Mouse (Mus musculus) liver, embryonic 15.5 days (tissue): ENCODE results near the gene Gm614. TPM values are rescaled to one million over a fixed set of nuclear protein-coding genes. Genes with fewer than 3 reads are reported as not detected.

Experiments used
- ATAC-seq: fragments of 200-750 bp; cut with Nextera tagmentation; 2 replicates; pipeline ENCODE4 v1.8.0; 2017; ENCODE audit warnings: moderate number of reproducible peaks, mild to moderate bottlenecking, moderate library complexity; ENCODE audit not compliant: insufficient read depth
- H3K27ac ChIP-seq: fragments of 300-500 bp; sonication (generic); replicated peaks from 2 replicates; pipeline ENCODE4 v1.5.1; 2015; ENCODE audit warnings: mild to moderate bottlenecking, inconsistent platforms
- H3K27me3 ChIP-seq: fragments of 300-500 bp; sonication (generic); 2 replicates; pipeline ENCODE4 v1.6.1; 2015; ENCODE audit warnings: mild to moderate bottlenecking, inconsistent platforms
- H3K36me3 ChIP-seq: fragments of 300-500 bp; sonication (generic); replicated peaks from 2 replicates; pipeline ENCODE4 v1.6.1; 2015; ENCODE audit warnings: moderate library complexity, mild to moderate bottlenecking, inconsistent platforms
- H3K4me1 ChIP-seq: fragments of 300-500 bp; sonication (generic); replicated peaks from 2 replicates; pipeline ENCODE4 v1.6.1; 2015; ENCODE audit warnings: inconsistent platforms
- H3K4me2 ChIP-seq: fragments of 300-500 bp; sonication (generic); 2 replicates; pipeline ENCODE4 v1.6.1; 2015; ENCODE audit warnings: moderate library complexity, mild to moderate bottlenecking, inconsistent platforms
- H3K4me3 ChIP-seq: fragments of 300-500 bp; sonication (generic); replicated peaks from 2 replicates; pipeline ENCODE4 v1.5.1; 2015; ENCODE audit warnings: mild to moderate bottlenecking, inconsistent platforms
- H3K9ac ChIP-seq: fragments of 300-500 bp; sonication (generic); 2 replicates; pipeline ENCODE4 v1.6.1; 2015; ENCODE audit warnings: moderate library complexity, mild to moderate bottlenecking, inconsistent platforms
- H3K9me3 ChIP-seq: fragments of 300-500 bp; sonication (generic); replicated peaks from 2 replicates; pipeline ENCODE4 v1.6.1; 2016; ENCODE audit warnings: inconsistent platforms
- WGBS: fragments of 180-500 bp; shearing (Covaris S2); methylation state at CpG from one replicate; pipeline ENCODE4 v1.1.7; 2015; ENCODE audit warnings: mixed read lengths; ENCODE audit not compliant: insufficient replicate concordance; 5-methylcytosine and 5-hydroxymethylcytosine counted together
- polyA plus RNA-seq: library from polyadenylated mRNA; unstranded; fragments of >200 nt; fragmentation: Nextera tagmentation; extraction: Ambion mirVana; gene quantifications from 2 replicates; pipeline ENCODE4 v1.2.1, GENCODE M21; 2015

The Gm614 gene
- not detected in 2 replicates for polyA plus RNA-seq

DNA sequence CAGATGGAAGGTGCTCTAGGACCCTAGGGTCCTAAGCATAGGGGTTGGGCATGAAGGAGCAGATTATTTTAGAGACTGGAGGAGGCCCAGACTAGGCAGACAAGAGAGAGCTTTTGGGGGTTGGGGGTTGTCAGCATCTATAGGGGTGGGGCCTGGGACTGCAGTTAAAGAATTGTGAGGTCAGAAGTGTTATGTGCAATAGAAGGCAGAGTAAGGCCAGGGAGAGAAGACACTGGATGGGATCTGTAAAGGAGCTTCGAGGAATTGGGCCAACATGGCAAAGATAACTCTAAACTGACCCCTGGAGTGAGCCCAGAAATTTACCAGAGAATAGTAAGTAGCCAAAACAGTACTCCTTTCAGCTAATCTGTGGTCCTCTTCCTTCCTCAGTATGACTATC is at the start of gene Gm614:
Gene Gm614 (minus strand): TSS at position 101 of the 400 bp plus-strand sequence.
- peaks cover 7% of the 10 kb centered on the region; the same call in 1 of the 2 replicates for H3K36me3 ChIP-seq
- H3K4me3 ChIP-seq: no peak within 1 kb of the TSS
- 0 out of 2 replicates have a peak, but pooled peaks cover 13% of the 10 kb centered on the region for H3K27me3 ChIP-seq
- H3K4me2 ChIP-seq: no peak within 1 kb of the TSS
- no peak within 1 kb of the TSS for H3K27ac ChIP-seq
- 47% methylated on average over 1 of the region's 1 CpGs for WGBS
- peaks cover 11% of the 10 kb centered on the region; the same call in 1 of the 2 replicates for H3K4me1 ChIP-seq
- ATAC-seq: no peak
- no peak within 1 kb of the TSS for H3K9ac ChIP-seq
- H3K9me3 ChIP-seq: no peaks in the 10 kb centered on the region

DNA sequence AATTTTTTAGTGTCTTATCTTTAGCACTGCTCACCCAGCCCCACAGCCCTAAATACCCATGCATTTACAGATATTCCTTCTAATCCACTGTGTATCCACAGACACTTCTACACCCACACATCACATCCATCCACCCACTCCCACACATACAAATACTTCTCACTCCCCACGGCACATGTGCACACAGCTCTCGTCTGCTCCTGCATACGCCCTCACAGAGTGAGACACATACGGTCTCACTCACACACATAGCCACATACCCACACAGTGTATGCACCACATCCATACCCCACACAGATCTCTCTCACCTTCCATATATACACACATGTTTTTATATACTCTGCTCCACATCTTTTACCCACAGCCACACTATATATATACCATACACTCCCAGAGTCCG is 45.5 kb upstream of the Gm614 start:
- no peaks in the 10 kb centered on the region for H3K36me3 ChIP-seq
- WGBS: 85% methylated on average over 5 of the region's 5 CpGs

DNA sequence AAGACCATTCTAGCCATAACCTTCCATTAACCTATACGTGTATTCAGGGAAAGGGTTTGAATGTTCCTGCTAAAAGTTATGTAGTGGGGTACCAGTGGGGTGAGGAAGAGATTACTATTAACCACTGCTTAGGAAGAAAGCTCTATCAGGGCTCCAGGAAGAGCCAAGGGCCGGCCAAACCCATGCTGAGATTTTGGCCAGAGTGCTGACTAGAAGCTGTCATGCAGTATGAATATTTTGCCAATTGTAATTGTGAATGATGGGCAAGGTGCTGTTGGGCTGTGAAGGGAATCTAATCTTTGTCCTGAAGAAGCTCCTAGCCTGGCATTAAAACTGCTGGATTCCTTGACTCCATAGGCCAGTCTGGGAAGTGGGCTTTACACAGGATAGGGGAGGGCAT is 40.9 kb upstream of the Gm614 start:
- Histone ChIP-seq H3K4me2 (no peak overlapping the region), H3K9me3 (no peaks in the 10 kb centered on the region), H3K4me1 (no peaks in the 10 kb centered on the region), H3K36me3 (no peaks in the 10 kb centered on the region), H3K27me3 (peaks cover 79% of the 10 kb centered on the region), H3K9ac (no peak overlapping the region), H3K4me3 (no peak overlapping the region), H3K27ac (no peak overlapping the region)
- 48% methylated on average over 2 of the region's 2 CpGs for WGBS
- ATAC-seq: no peak

More for the DNA sequence above, 45.5 kb upstream of the Gm614 start:
- Histone ChIP-seq H3K4me3 (no peak overlapping the region), H3K9ac (no peak overlapping the region), H3K27me3 (peaks cover 79% of the 10 kb centered on the region), H3K9me3 (no peaks in the 10 kb centered on the region), H3K4me2 (no peak overlapping the region), H3K4me1 (no peaks in the 10 kb centered on the region), H3K27ac (no peak overlapping the region)
- no peak for ATAC-seq

DNA sequence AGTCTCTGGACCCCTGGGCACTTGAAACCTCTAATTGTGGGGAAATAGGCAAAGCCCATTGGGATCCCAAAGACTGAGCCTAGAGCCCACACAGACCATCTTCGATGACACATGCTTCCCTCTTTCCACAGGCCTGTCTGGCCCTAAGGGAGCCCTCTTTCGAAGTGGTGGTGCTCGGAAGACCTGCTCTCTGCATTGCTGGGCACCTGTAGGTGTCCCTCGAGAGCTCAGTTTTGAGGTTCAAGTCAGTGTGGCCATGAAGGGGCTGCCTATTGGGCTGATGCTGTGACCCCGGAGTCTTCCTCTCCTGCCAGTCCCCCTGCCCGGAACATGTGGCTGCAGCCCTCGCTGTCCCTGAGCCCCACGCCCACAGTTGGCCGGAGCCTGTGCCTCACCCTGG is 37.9 kb upstream of the Gm614 start:
- Histone ChIP-seq H3K27ac (no peak overlapping the region), H3K27me3 (peaks cover 66% of the 10 kb centered on the region), H3K36me3 (peaks cover 15% of the 10 kb centered on the region), H3K4me1 (peaks cover 5% of the 10 kb centered on the region; the same call in 1 of the 2 replicates), H3K9me3 (no peaks in the 10 kb centered on the region), H3K4me3 (no peak overlapping the region), H3K4me2 (no peak overlapping the region), H3K9ac (no peak overlapping the region)
- ATAC-seq: no peak
- whole genome bisulfite sequencing: 75% methylated on average over 9 of the region's 9 CpGs

DNA sequence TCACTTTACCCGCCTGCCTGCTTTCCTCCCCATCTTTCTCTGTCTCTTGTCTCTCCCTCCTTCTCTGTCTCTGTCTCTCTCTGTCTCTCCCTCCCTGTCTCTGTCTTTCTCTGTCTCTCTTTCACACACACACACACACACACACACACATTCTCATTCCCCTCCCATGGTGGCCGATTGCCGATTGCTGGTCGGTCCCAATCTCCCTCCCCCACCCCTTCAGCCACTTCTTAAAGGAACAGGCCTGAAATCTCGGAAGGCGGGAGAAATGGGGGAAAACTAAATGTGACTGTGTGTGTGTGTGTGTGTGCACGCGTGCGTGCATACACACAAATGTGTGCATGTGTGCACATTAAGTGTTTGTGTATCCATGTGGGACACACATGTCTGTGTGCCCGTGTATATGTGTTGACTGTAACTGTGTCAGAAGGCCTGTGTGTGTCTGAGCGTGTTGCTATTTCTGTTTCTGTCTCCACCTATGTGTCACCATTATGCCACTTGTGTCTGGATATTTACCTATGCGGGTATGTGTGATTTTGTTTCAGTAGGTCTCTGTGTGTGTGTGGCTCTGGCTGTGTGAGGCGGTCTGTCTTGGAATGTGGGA is 36.7 kb upstream of the Gm614 start:
- no peak overlapping the region for H3K27ac ChIP-seq
- WGBS: 43% methylated on average over 13 of the region's 13 CpGs
- H3K4me3 ChIP-seq: no peak overlapping the region
- H3K9me3 ChIP-seq: no peaks in the 10 kb centered on the region
- H3K4me1 ChIP-seq: peaks cover 5% of the 10 kb centered on the region; the same call in 1 of the 2 replicates
- peaks cover 56% of the 10 kb centered on the region for H3K27me3 ChIP-seq
- no peak overlapping the region for H3K4me2 ChIP-seq
- ATAC-seq: no peak
- no peak overlapping the region for H3K9ac ChIP-seq
- H3K36me3 ChIP-seq: peaks cover 26% of the 10 kb centered on the region

DNA sequence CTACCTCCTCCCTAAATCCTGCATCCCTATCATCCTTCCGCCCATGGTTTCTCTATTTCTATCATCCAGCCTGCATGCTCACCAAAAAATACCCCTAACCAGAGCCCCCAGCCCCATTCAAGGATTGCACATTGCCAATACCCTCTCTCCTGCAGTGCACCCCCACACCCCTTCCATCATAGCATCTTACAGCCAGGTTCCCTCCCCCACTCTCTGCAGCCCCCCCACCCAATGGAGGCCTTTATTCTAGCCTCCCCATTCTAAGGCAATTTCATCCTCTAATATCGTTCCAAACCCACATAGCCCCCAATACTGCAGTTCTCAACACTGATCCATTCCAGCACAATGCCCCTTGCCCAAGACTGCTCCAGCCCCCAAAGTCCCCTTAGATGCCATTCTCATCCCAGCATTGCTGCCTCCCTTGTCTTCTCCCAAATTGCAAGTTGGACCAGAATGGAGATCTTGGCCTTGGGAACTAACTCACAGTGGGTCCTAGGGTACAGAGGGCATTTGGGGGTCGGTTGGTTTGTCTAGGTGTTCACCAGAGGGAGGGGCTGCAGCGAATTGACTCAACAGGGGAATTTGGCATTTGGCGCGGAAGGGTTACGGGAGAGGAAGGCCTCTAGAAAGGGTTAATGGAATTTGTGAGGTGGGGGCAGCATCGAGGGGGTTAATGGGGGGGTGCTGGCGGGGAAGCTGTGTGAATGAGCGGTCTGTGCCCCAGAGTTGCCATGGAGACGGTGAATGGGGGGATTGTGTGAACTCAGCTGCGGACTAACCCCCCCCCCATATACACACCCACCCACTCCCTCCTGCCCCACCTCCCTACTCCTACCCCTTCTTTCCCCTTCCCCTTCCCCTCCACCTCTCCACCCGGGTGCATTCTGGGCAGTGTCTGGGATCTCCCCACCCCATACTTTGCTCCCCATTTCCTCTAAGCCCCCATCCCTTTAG is 36.0 kb upstream of the Gm614 start:
- H3K4me1 ChIP-seq: peaks cover 5% of the 10 kb centered on the region; the same call in 1 of the 2 replicates
- no peak overlapping the region for H3K4me2 ChIP-seq
- 26% methylated on average over 12 of the region's 13 CpGs for WGBS
- no peak overlapping the region for H3K4me3 ChIP-seq
- H3K9me3 ChIP-seq: no peaks in the 10 kb centered on the region
- peaks cover 32% of the 10 kb centered on the region for H3K36me3 ChIP-seq
- H3K9ac ChIP-seq: no peak overlapping the region
- no peak for ATAC-seq
- H3K27ac ChIP-seq: no peak overlapping the region
- H3K27me3 ChIP-seq: peaks cover 50% of the 10 kb centered on the region

DNA sequence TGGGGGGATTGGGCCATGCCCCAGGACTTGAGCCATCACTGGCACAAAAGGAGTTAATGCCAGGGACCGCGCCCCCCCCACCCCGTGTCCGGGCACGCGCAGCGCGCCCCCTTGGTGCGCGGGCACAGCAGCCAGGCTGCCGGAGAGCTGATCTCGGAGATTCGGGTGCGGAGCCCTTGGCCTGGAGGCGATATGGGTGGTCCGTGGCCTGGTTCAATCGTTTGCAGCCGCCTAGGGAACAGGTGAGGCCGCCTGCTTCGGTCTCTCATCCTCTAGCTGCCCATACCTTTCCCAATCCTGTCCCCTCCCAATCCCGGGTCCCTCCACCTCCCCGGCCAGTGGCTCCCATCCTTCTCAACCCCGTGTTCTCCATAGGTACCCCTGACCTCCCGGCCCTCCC is 35.3 kb upstream of the Gm614 start, which contains the start of gene Nlgn3:
Gene Nlgn3 (plus strand): TSS at position 114 of the 400 bp plus-strand sequence.
- Histone ChIP-seq H3K4me2 (peak within 1 kb of the TSS; percentile 30; the same call in 1 of the 2 replicates), H3K27ac (no peak within 1 kb of the TSS), H3K27me3 (peaks cover 43% of the 10 kb centered on the region), H3K9ac (no peak within 1 kb of the TSS), H3K36me3 (peaks cover 39% of the 10 kb centered on the region), H3K4me1 (peaks cover 5% of the 10 kb centered on the region; the same call in 1 of the 2 replicates), H3K9me3 (no peaks in the 10 kb centered on the region), H3K4me3 (no peak within 1 kb of the TSS)
- WGBS: 25% methylated on average over 23 of the region's 24 CpGs
- no peak for ATAC-seq

DNA sequence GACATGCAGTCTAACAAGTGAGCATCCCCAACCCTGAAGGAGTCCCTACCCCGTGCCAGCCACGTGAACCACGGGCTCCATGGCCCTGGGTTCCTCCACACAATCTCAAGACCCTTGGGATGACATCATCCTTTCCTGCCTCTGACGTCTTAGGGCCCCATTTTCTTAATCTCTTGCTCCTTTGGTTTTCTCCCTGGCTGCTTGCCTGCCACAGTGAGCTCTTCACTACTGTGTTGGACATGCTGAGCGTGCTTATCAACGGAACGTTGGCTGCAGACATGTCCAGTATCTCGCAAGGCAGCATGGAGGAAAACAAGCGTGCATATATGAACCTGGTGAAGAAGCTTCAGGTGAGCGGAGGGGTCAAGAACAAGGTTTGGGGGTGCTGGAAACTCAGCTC is 26.3 kb upstream of the Gm614 start:
- Histone ChIP-seq H3K27ac (peak overlapping the region; percentile 95), H3K36me3 (peaks cover 88% of the 10 kb centered on the region), H3K27me3 (no peaks in the 10 kb centered on the region), H3K4me1 (peaks cover 50% of the 10 kb centered on the region), H3K9me3 (no peaks in the 10 kb centered on the region), H3K4me2 (peak overlapping the region; percentile 25), H3K4me3 (no peak overlapping the region), H3K9ac (no peak overlapping the region)
- WGBS: 48% methylated on average over 10 of the region's 10 CpGs
- ATAC-seq: peak; percentile 23

DNA sequence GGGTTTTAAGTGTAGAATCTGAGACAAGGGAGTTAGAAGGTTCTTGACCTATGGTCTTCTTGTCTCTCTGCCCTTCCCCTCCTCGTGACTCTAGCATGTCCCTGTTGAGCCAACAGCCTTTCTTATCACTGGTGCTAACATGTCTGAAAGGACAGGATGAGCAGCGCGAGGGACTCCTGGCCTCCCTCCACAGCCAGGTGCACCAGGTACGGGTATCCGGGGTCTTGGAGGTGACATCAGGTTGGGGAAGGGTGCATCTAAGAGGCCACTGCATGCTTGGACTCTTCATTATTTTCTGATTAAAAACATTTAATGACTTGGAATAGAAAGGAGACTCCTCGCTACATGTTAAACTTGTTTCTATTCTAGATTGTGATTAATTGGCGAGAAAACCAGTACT is 25.2 kb upstream of the Gm614 start:
- H3K36me3 ChIP-seq: peaks cover 88% of the 10 kb centered on the region
- no peaks in the 10 kb centered on the region for H3K27me3 ChIP-seq
- no peak overlapping the region for H3K4me3 ChIP-seq
- peak overlapping the region; percentile 61 for H3K4me2 ChIP-seq
- ATAC-seq: no peak
- 81% methylated on average over 7 of the region's 7 CpGs for WGBS
- H3K27ac ChIP-seq: peak overlapping the region; percentile 95
- peaks cover 50% of the 10 kb centered on the region for H3K4me1 ChIP-seq
- H3K9ac ChIP-seq: no peak overlapping the region
- no peaks in the 10 kb centered on the region for H3K9me3 ChIP-seq

DNA sequence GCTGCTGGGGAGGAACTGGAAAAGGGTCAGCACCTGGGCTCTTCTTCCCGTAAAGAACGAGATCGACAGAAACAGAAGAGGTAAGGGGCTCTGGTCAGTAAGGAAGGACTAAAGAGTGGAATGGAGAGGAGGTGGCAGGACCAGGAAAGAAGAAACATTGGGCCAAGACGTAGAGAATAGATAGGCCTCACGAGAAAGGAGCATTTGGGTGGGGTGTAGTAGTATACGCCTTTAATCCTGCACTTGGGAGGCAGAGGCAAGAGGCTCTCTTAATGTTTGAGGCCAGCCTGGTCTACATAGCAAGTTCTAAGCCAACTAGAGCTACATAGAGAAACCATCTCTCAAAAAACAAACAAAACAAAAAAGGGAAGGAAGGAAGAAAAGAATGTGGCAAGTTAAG is 24.6 kb upstream of the Gm614 start:
- Histone ChIP-seq H3K4me1 (peaks cover 50% of the 10 kb centered on the region), H3K27me3 (no peaks in the 10 kb centered on the region), H3K4me3 (no peak overlapping the region), H3K4me2 (peak overlapping the region; percentile 61), H3K9ac (peak overlapping the region; percentile 42; the same call in 1 of the 2 replicates), H3K9me3 (no peaks in the 10 kb centered on the region), H3K36me3 (peaks cover 88% of the 10 kb centered on the region), H3K27ac (peak overlapping the region; percentile 95)
- WGBS: 56% methylated on average over 6 of the region's 6 CpGs
- ATAC-seq: peak; percentile 53

DNA sequence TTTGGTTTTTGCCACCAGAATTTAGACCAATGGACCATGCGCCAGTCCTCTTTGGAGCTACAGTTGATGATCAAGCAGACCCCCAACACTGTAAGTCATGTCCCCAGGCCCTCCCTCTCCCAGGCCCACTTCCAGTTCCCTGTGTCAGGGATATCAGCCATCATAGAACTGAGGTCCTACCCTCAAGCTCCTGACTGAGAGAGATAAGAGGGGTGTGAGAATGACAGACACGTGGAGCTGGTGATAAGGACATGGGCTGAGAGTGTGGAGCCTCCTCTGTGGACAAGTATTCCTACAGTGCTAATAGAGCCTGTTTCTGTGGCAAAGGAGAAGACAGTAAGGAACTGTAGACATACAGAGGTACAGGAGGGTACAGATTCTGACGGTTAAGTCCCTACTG is 23.8 kb upstream of the Gm614 start:
- peak overlapping the region; percentile 42; the same call in 1 of the 2 replicates for H3K9ac ChIP-seq
- peak; percentile 97 for ATAC-seq
- H3K4me3 ChIP-seq: 0 out of 2 replicates have a peak overlapping the region, but pooled peaks have one; percentile 6

More for the DNA sequence above, 23.8 kb upstream of the Gm614 start:
- Histone ChIP-seq H3K36me3 (peaks cover 88% of the 10 kb centered on the region), H3K4me1 (peaks cover 48% of the 10 kb centered on the region), H3K27ac (peak overlapping the region; percentile 95), H3K9me3 (no peaks in the 10 kb centered on the region), H3K4me2 (peak overlapping the region; percentile 61), H3K27me3 (no peaks in the 10 kb centered on the region)
- WGBS: 28% methylated on average over 3 of the region's 3 CpGs
